Mouse (Mus musculus) B cell, adult 2 months (primary cell): ENCODE measurements around the gene Hamp2.
A peak's percentile ranks its signal among the peaks of the same experiment; 100 is the strongest.
"Not testable (repeated sequence)": the region's sequence is repeated elsewhere in the genome, so short reads cannot be mapped to it uniquely, and the experiment has no call there.

ENCODE experiments used
- DNase-seq, 2 experiments: peaks; one replicate each; pipeline ENCODE4 v3.0.0; 2022

Hamp2 gene

GRCm38 (mm10) chr7:30924581-30924980, at the start of gene Hamp2:
Gene Hamp2 (minus strand): TSS chr7:30924681.
- not testable (repeated sequence) for DNase-seq

- DNase-seq: peak; percentile 93
These were observed 49.2 kb upstream of the Hamp2 start, which contains the start of gene Fam187b for GRCm38 (mm10) chr7:30973501-30974289. Gene Fam187b (plus strand): TSS chr7:30973790.

DNA sequence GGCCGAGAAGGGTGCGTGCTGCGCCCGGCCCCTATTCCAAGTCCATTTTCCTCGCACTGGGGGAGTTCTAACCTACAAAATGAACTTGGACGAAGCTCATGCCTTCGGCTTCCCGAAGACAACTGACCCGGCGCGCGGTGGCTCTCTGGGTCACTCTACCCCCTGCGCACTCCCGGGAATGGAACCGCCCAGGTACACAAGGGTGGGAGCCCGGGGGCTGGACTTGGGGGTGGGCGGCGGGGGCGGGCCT, 48.7 kb upstream of the Hamp2 start, which contains the start of gene Lsr:
Gene Lsr (minus strand): TSS at position 214 of the 250 bp plus-strand sequence.
- DNase-seq: no peak

DNA sequence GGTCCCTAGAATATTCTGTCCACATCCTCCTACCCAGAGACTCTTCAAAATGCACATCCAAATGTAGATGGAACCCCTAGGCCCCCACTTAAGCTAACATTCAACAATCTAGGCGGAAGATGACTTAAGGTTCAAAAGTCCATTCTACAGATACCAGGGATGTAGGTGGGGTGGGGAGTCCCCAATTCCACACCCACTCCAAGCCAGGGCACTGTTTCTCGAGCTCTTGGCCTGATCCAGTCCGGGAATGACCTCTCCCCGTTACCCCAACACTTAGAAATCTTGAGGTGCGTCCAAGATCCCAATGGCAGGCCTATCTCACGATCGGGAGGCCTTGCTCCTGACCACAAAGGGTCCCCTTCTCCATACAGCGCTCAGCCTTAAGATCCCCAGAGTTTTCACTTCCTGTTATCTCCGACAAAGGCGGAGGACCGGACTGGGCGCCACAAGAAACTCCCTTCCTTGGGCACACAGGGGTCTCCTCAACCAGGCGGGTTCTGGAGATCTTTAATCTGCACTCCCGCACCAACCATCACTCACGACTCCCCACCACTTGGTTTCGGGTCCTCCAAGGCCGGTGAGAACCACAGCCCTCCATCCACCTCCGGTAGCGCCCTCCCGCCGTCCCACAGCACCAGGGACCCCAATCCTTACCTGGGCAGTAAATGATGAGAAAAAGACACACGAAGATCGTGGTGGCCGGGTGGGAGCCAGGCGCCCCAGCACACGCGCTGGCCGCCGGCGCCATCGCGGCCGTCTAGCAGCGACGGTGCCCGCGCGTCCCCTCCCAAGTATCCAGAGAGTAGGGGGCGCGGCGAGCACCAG, 48.2 kb upstream of the Hamp2 start:
- DNase-seq: no peak

DNA sequence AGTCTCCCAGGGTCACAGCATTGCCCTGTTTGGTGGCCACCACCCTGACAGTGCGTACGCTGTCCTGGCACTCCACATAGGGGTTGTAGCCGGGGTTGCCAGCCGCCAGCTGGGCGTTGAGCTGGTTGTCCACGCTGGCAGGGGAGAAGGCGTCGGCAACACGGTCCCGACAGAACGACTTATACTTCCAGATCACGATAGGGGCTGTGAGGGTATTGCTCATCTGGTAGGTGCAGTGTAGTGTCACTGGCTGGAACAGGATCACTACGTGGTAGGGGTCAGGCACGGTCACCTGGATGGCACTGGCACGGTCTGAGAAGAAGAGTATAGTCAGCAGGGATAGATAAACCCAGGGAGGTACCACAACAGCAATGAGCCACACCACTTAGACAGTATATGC, 47.4 kb upstream of the Hamp2 start:
- DNase-seq: no peak

DNA sequence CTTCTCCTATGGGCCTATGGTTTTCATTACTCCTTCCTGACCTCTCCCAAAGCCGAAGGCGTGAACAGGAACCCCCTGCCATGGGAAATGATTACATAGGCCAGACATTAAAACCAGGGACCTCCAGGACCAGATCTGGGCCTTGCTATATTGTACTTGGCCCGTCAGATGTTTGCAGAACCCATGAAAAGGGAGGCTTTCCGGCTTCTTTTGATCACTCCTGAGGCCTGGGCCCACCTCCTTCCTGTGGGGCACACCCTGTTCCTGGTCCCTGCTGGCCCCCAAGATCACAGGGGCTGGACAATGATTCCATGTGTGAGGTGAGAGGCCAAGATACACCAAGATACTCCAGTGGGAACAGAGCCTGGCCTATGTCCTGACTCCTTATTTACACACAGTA, 44.7 kb upstream of the Hamp2 start:
- DNase-seq: no peak

GRCm38 (mm10) chr7:30968611-30969010, 44.1 kb upstream of the Hamp2 start:
- no peak for DNase-seq

DNA sequence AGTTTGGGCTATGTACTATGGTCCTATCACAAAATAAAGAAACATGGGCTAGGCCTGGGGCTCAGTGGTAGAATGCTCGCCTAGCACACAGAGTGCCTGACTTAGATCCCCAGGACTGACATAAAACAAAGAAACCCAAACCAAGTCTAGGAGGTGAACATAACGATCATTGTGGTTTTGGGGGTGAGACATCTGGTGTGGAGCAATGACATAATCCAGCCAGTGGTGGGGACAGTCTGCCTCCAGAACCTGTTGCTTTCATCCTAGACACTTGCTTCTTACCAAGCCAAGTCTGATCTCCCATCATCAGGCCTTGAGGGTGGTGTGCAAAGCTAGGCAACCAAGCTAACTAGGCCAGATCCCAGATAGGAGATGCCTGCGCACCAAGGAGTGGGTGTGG, 42.2 kb upstream of the Hamp2 start:
- no peak for DNase-seq

DNA sequence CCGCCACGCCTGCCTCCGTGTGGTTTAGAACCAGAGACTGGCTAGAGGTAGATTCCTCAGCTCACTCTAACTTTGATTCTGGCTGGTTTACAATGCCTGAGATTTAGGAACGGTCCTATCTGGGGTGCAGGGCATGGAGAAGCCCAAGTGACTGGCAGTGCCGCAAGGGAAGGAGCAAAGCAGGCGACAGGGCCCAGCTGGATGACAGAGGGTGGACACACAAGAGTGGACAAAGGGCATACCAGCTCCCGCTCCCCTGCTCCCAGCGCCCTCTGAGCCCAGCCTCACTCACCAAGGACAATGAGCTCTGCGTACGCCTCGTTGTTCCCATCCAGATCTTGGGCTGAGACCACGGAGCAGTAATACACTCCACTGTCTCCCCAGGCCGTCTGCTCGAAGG, 41.2 kb upstream of the Hamp2 start:
- DNase-seq: no peak

GRCm38 (mm10) chr7:30964366-30964765, 39.9 kb upstream of the Hamp2 start:
- no peak for DNase-seq

- DNase-seq: no peak
These were observed 38.4 kb upstream of the Hamp2 start for GRCm38 (mm10) chr7:30962862-30963261.

DNA sequence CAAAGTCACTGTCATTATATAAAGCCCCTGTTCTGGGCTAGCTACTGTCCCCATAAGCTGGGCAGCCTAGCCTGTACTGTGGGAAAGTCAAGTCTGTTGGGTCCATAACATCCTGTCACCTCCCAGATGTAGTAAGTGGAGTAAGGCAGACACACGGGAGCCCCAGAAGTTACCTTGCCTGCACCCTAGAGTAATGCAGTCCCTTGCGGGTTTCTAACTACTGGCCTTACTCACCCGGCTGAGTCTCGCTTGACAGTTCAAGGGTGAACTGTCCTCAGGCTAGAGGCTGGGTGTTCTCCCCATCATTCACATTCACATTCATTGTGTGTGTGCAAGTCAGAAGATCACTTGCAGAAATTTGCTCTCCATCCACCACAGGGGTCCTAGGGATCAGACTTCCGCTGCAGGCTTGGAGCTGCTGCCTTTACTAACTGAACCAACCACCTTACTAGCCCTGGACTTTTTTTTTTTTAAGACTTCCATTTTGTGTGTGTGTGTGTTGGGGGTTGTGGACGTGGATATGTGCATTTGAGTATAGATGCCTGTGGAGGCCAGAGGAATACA, 35.4 kb upstream of the Hamp2 start:
- no peak for DNase-seq

DNA sequence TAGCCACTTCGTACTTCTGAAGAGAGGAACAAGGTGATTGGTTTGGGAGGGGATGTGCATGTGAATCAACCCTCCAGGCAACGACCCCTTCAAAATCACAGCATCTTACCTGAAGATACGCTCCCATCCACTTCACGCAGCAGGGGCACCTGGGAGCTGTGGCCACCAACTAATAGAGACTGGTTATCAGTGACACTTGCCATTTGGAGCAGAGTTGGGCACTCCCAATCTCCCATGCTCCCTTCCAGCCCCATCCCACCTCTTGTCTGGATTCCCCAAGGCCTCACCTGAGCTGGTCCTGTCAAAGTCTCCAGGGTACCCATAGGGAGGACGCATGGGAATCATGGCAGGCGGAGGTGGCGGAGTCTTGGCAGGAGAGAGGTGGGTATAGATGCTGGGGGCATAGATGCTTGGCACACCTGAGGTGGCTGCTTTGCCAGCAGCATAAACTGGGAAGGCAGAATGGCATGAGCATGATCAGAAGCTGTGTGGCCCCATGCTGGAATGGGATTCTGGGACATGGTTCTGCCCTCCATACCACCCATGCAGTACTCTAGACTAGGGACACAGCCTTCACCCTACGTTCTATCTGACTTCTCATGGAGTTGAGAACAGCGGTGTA, 34.5 kb upstream of the Hamp2 start:
- no peak for DNase-seq

DNA sequence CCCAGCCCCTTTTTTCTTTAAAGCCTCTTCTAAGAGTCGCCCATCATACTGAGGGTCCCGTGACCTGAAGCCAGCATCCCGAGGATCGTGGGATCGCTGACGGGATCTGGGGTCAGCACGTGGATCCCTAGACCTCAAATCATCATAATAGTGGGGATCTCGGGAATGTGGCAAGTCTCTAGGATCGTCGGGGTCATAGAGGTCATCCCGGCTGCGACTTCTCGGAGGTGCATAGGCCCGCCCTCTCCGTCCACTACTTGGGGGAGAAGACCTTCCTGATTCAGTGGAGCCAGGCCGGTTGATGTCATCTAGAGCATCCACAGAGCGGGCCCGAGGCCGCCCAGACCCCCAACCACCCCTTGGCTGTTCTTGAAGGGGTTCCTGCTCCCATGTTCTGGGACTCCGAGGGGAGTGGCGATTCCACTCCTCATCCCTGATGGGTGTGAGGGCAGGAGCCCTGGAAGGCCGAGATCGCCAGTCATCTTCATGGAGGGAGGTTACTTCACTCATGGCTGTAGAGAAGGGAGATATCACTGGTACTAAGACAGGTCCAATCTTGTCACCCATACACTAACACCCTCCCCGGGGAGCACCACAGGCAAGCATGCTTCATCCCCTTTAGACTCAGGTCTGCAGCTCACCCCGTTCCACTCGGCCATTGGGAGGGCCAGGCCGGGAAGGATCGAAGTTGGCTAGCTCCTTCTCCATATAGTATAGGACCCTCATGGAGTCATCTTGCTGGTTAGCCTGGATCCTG, 33.8 kb upstream of the Hamp2 start:
- no peak for DNase-seq

DNA sequence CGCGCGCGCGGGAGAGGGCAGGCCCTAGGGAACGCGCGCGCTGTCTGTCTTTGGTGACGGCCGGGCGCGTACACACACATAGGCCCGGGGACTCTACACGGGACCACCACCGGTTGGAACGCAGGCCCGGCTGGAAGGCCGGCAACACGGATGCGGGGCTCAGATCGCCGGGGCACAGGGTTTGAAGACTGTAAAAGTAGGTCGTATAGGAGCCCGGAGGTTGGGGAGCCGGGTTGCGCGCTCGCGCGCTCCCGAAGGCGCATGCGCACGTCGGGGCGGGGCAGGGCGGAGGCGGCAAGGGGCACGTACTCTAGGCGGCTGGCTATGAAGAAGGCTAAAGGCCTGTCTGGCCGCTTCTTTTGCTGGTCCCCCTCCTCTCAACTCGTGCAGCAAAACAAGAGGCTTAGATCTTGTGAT, 32.9 kb upstream of the Hamp2 start:
- peak; percentile 94 to 96 for DNase-seq

DNA sequence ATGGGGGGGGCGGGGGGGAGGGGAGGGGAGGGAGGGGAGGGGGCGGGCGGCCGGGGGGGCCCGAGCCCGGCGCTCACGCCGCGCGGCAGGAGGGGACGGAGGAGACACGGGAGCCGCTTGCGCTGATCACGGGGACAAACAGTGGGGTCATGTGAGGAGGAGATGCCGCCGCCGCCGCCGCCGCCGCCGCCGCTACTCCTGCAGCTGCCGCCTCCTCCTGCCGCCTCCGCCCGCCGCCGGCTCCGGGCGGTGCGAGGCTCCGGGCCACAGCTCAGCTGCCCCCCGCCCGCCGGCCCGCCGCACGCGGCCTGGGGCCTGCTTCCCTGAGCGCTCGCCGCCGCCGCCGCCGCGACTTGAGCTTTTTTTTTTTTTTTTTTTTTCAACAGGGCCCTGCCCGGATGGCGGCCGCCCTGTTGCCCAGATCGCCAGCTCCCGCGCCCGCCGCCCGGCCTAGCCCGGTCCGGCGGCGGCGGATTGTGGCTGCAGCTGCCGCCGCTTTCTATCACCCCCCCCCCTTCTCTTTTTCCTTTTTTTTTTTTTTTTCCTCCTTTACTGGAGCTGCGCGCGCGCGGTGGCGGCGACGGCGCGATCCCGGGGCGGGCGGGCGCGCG, 32.4 kb upstream of the Hamp2 start, which contains the start of gene Usf2:
Gene Usf2 (minus strand): TSS at position 48 of the 611 bp plus-strand sequence.
- peak; percentile 81 to 84 for DNase-seq

- DNase-seq: peak; percentile 64 to 75
These were observed 31.9 kb upstream of the Hamp2 start for GRCm38 (mm10) chr7:30956357-30956751.

DNA sequence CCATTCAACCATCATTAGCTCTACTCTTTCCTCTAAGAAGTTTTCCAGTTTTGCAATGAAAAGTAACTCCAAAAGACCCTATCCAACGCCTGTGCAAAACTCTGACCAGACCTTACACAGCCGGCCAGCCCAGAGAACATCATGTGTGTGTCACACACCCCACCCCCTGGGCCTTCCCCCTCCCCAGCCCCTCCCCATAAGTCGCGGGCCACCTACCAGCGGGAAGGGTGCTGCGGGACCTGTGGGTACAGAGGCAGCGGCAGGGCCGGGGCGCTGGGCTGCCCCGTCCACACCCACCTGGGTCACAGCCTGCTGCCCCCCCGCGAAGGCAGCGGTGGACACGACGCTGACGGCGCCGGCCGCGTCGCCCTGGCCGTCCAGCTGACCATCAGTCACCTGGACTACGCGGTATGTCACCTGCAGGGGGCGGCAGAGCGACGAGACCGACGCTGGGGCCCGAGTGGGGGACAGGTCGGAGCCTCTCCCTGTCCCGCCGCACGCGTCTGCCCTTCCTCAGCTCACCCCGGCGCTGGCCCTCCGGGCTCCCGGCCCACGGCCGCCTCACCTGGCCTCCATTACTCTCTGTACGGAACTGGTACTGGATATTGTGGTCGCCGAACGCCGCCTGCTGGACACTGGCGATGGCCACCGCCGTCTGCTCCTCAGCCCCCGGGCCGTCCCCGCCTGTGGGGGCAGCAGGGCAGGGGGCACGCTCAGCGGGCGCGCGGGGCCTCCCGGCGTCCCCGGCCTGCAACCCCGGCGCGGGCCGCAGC, 31.3 kb upstream of the Hamp2 start:
- peak; percentile 81 to 83 for DNase-seq

DNA sequence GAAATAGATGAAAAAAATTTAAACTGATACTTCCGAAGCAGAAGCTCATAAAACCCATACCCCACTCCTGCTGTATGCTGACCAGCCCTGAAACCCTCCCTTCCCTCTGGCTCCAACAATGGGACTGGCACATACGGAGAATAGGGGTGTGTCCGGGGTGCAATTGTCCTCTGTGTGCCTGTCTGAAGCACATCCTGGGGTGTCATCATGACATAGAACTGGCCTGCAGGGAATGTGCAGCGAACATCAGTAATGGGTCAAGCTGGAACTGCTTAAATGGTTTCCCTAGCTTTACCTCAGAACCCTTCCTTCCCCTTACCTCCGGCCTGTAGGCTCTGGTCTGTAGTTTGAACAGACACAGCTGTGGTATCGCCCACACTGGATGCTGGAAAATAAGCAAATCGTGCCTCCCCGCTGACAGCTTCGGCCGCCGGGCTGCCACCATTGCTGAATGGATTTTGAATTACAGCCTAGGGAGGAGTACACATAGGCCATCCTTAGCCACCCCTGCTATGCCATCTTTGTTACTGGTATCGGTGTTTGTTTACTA, 30.6 kb upstream of the Hamp2 start:
- DNase-seq: no peak

GRCm38 (mm10) chr7:30954036-30954435, 29.6 kb upstream of the Hamp2 start:
- DNase-seq: no peak

DNA sequence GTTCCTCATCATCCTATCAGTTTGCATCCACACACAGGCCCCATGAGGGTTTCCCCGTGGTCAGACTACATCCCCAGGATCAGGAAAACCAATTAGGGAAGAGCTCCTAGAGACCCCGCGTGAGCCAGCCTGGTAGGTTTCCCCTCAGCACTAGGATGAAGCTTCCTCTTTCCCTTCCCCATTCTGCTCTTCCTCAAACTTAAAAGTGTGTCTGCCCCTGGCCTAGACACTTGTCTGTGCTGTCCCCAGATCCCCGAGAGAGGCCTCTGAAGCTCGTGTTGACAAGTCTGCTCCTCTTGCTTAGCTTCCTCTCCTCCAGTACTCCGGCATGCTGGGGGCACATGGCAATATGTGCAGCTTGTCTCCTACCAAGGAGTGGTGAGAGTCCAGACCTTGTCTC, 29.0 kb upstream of the Hamp2 start:
- peak; percentile 20 to 24 for DNase-seq
